Comparison of ENCODE assay signal across 10 mouse cellular contexts in genomic region chrX:58620403-58620802, GRCm38 (mm10).
A peak's percentile ranks its signal among the peaks of the same experiment; 100 is the strongest.
DNase-seq lines count a peak whose midpoint lies in the region; ATAC-seq lines count a peak whose summit lies in the region.
"Had no signal": no experiment of that assay in that cellular context is flagged by ENCODE, and none has a peak within 500 bp of the region (broad histone marks: within the 10 kb centered on the region; RNA-seq: fewer than 3 reads in every experiment).

No protein-coding gene starts in this region.

- H3K9me3 ChIP-seq in forebrain, embryonic 10.5 days: no peaks in the 10 kb centered on the region
- H3K9me3 ChIP-seq in forebrain, embryonic 12.5 days: no peaks in the 10 kb centered on the region
- no peaks in the 10 kb centered on the region for H3K9me3 ChIP-seq in hindbrain, embryonic 11.5 days (ENCODE audit: control insufficient read depth, low read length)
- H3K9me3 ChIP-seq: heart, embryonic 13.5 days; neural tube, embryonic 13.5 days had no signal

- no peaks in the 10 kb centered on the region for H3K4me1 ChIP-seq in forebrain, embryonic 10.5 days
- H3K4me1 ChIP-seq in forebrain, embryonic 12.5 days: no peaks in the 10 kb centered on the region
- H3K4me1 ChIP-seq in hindbrain, embryonic 11.5 days (replicated peaks; ENCODE audit: control insufficient read depth, insufficient read depth, low read length): no peaks in the 10 kb centered on the region
- H3K4me1 ChIP-seq: heart, embryonic 13.5 days; neural tube, embryonic 13.5 days had no signal

- ATAC-seq in forebrain, embryonic 12.5 days (ENCODE audit: low FRiP score): no peak
- ATAC-seq in hindbrain, embryonic 11.5 days (ENCODE audit: low FRiP score): 0 out of 2 replicates have a peak, but pooled peaks have one; percentile 54

- no peak overlapping the region for H3K27ac ChIP-seq in forebrain, embryonic 10.5 days
- H3K27ac ChIP-seq in forebrain, embryonic 12.5 days: no peak overlapping the region
- H3K27ac ChIP-seq in hindbrain, embryonic 11.5 days (ENCODE audit: low read depth, low read length): no peak overlapping the region
- H3K27ac ChIP-seq: heart, embryonic 13.5 days; neural tube, embryonic 13.5 days had no signal

- no peak overlapping the region for H3K9ac ChIP-seq in forebrain, embryonic 12.5 days
- no peak overlapping the region for H3K9ac ChIP-seq in hindbrain, embryonic 11.5 days (ENCODE audit: low read depth, low read length)
- H3K9ac ChIP-seq: heart, embryonic 13.5 days; neural tube, embryonic 13.5 days had no signal

- no peaks in the 10 kb centered on the region for H3K27me3 ChIP-seq in forebrain, embryonic 10.5 days (ENCODE audit: poor library complexity, severe bottlenecking)
- H3K27me3 ChIP-seq in forebrain, embryonic 12.5 days: no peaks in the 10 kb centered on the region
- H3K27me3 ChIP-seq in hindbrain, embryonic 11.5 days (ENCODE audit: control insufficient read depth, insufficient read depth, low read length): no peaks in the 10 kb centered on the region
- H3K27me3 ChIP-seq: heart, embryonic 13.5 days; neural tube, embryonic 13.5 days had no signal

- intact Hi-C loops in left cerebral cortex, postnatal 25 days (cut with DNase I): loop anchor here (2.0 kb wide), 1 partner anchor 552 kb away; no protein-coding TSS in a partner anchor

- no peak overlapping the region for H3K4me2 ChIP-seq in forebrain, embryonic 12.5 days
- no peak overlapping the region for H3K4me2 ChIP-seq in hindbrain, embryonic 11.5 days (replicated peaks; ENCODE audit: low read depth, low read length)
- H3K4me2 ChIP-seq: heart, embryonic 13.5 days; neural tube, embryonic 13.5 days had no signal

- H3K4me3 ChIP-seq in forebrain, embryonic 10.5 days: no peak overlapping the region
- no peak overlapping the region for H3K4me3 ChIP-seq in forebrain, embryonic 12.5 days (replicated peaks)
- H3K4me3 ChIP-seq in hindbrain, embryonic 11.5 days (ENCODE audit: low read depth, low read length): no peak overlapping the region
- H3K4me3 ChIP-seq: heart, embryonic 13.5 days; neural tube, embryonic 13.5 days had no signal

- peak; percentile 18 for DNase-seq in forebrain, embryonic 10.5 days (ENCODE audit: extremely low spot score, low spot score)
- peak; percentile 3 for DNase-seq in urinary bladder, postnatal 25 days (ENCODE audit: low spot score)
- DNase-seq in urinary bladder, postnatal 4 days (ENCODE audit: low spot score in 2 of 2): no peak
- DNase-seq in hindbrain, embryonic 11.5 days (ENCODE audit: low spot score): peak; percentile 37
- DNase-seq in left cerebral cortex, postnatal 25 days (ENCODE audit: low spot score in 2 of 2): peak; percentile 28 to 44
- DNase-seq in right cerebral cortex, postnatal 4 days: peak; percentile 44
- no peak for DNase-seq in ovary, postnatal 10 days (ENCODE audit: low spot score)

- H3K36me3 ChIP-seq in forebrain, embryonic 10.5 days (replicated peaks): no peaks in the 10 kb centered on the region
- no peaks in the 10 kb centered on the region for H3K36me3 ChIP-seq in forebrain, embryonic 12.5 days (replicated peaks)
- H3K36me3 ChIP-seq in hindbrain, embryonic 11.5 days (ENCODE audit: control insufficient read depth, insufficient read depth, low read length): no peaks in the 10 kb centered on the region
- H3K36me3 ChIP-seq: heart, embryonic 13.5 days; neural tube, embryonic 13.5 days had no signal

- WGBS in forebrain, embryonic 10.5 days: 71% methylated on average over 2 of the region's 2 CpGs
- WGBS in forebrain, embryonic 12.5 days: 50% methylated on average over 2 of the region's 2 CpGs
- 47% methylated on average over 2 of the region's 2 CpGs for WGBS in hindbrain, embryonic 11.5 days

Comparison
In these comparisons a context has a peak if more than half of its experiments do, and no peak if none do; other contexts are left out.
1. DNase-seq: peak in forebrain, embryonic 10.5 days (single experiment), urinary bladder, postnatal 25 days (single experiment), hindbrain, embryonic 11.5 days (single experiment), left cerebral cortex, postnatal 25 days (2 of 2) and right cerebral cortex, postnatal 4 days (single experiment); none in urinary bladder, postnatal 4 days (0 of 2) and ovary, postnatal 10 days (single experiment).